ENCODE assay signal across 19 mouse cellular contexts in the genomic region with DNA sequence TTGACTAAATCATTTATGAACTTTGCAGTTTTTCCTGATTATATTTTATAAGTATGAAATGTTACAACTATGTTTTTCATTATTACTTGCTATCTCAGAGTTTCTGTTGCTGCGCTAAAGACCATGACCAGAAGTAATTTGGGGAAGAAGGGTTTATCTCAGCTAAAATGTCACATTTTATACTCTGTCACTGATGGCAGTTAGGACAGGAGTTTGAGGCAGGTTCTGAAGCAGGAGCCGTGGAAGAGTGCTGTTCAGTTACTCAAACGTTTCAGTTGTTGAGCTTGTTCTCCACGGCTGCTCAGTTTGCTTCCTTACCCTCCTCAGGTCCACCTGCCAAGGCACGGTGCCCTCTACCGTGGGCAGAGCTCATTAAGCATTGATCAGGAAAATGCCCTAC. TPM values are rescaled to one million over a fixed set of nuclear protein-coding genes. Genes with fewer than 3 reads are reported as not detected.
"Had no signal": no experiment of that assay in that cellular context is flagged by ENCODE, and none has a peak within 500 bp of the region (broad histone marks: within the 10 kb centered on the region; RNA-seq: fewer than 3 reads in every experiment).

No protein-coding gene starts in this region.

- H3K9me3 ChIP-seq: neural tube, embryonic 13.5 days; neural tube, embryonic 15.5 days; stomach, embryonic 15.5 days had no signal

- H3K27ac ChIP-seq: neural tube, embryonic 13.5 days; neural tube, embryonic 15.5 days; stomach, embryonic 15.5 days; stomach, postnatal 0 days had no signal

- H3K27me3 ChIP-seq: neural tube, embryonic 13.5 days; neural tube, embryonic 15.5 days; stomach, embryonic 15.5 days had no signal

- H3K4me1 ChIP-seq: neural tube, embryonic 13.5 days; neural tube, embryonic 15.5 days; stomach, embryonic 15.5 days had no signal

- DNase-seq: retina, postnatal 1 day; right cerebral cortex, adult 18-20 months; right cerebral cortex, postnatal 14 days; right cerebral cortex, postnatal 25 days; right cerebral cortex, postnatal 4 days; spleen, adult 18-20 months; thymus, adult 18-20 months; thymus, adult 2 months; thymus, postnatal 14 days; thymus, postnatal 25 days; thymus, postnatal 36 days; thymus, postnatal 4 days had no signal

- H3K9ac ChIP-seq: neural tube, embryonic 13.5 days; neural tube, embryonic 15.5 days; stomach, embryonic 15.5 days had no signal

- H3K4me3 ChIP-seq: neural tube, embryonic 13.5 days; neural tube, embryonic 15.5 days; stomach, embryonic 15.5 days had no signal

RNA-seq across cellular contexts. Expression of a gene that starts 47.7 kb away (rescaled TPM):
- total RNA-seq: neutrophil, adult 5-6 weeks had no signal
- polyA plus RNA-seq: spleen, adult 2 months; testis, adult 2 months had no signal
